Mouse (Mus musculus): ENCODE results near the gene Eps15l1.

- TF ChIP-seq POLR2A (IDR thresholded peaks at IDR 0.05; ENCODE audit: extremely low read depth, insufficient read depth, low read length) (no peak), CTCF (IDR thresholded peaks at IDR 0.05; ENCODE audit: low read depth, low read length) (no peak)
Measured at GRCm38 (mm10) chr8:72365016-72365415, 56.2 kb downstream of the Eps15l1 start.
